Mouse (Mus musculus) limb, embryonic 14.5 days (tissue): ENCODE measurements around the gene Herpud1. TPM values are rescaled to one million over a fixed set of nuclear protein-coding genes. Genes with fewer than 3 reads are reported as not detected.
A peak's percentile ranks its signal among the peaks of the same experiment; 100 is the strongest.

Experiments used
- ATAC-seq: fragments of 200-750 bp; cut with Nextera tagmentation; 2 replicates; pipeline ENCODE4 v1.8.0; 2017; ENCODE audit warnings: low read depth, moderate number of reproducible peaks, moderate TSS enrichment; ENCODE audit not compliant: low FRiP score
- DNase-seq: peaks from one replicate; pipeline ENCODE4 v3.0.0-alpha.2; 2015; ENCODE audit warnings: low spot score
- H3K27ac ChIP-seq: fragments of 300-500 bp; sonication (generic); replicated peaks from 2 replicates; pipeline ENCODE4 v1.5.1; 2014; ENCODE audit warnings: low read depth, mild to moderate bottlenecking, low read length, moderate library complexity, mixed read lengths
- H3K27me3 ChIP-seq: fragments of 300-500 bp; sonication (generic); 2 replicates; pipeline ENCODE4 v1.6.1; 2014; ENCODE audit warnings: low read length, mixed read lengths; ENCODE audit not compliant: control insufficient read depth, insufficient read depth
- H3K36me3 ChIP-seq: fragments of 300-500 bp; sonication (generic); 2 replicates; pipeline ENCODE4 v1.6.1; 2014; ENCODE audit warnings: mild to moderate bottlenecking, low read length, moderate library complexity, mixed read lengths; ENCODE audit not compliant: control insufficient read depth, insufficient read depth
- H3K4me1 ChIP-seq: fragments of 300-500 bp; sonication (generic); 2 replicates; pipeline ENCODE4 v1.6.1; 2014; ENCODE audit warnings: antibody characterized with exemption, low read length, mixed read lengths; ENCODE audit not compliant: control insufficient read depth, insufficient read depth
- H3K4me2 ChIP-seq: fragments of 300-500 bp; sonication (generic); replicated peaks from 2 replicates; pipeline ENCODE4 v1.6.1; 2014; ENCODE audit warnings: low read depth, mild to moderate bottlenecking, low read length, moderate library complexity; ENCODE audit not compliant: severe bottlenecking
- H3K4me3 ChIP-seq: fragments of 300-500 bp; sonication (generic); replicated peaks from 2 replicates; pipeline ENCODE4 v1.5.1; 2014; ENCODE audit warnings: low read length
- H3K9ac ChIP-seq: fragments of 300-500 bp; sonication (generic); 2 replicates; pipeline ENCODE4 v1.6.1; 2014; ENCODE audit warnings: mild to moderate bottlenecking, low read depth, low read length, moderate library complexity; ENCODE audit not compliant: severe bottlenecking
- H3K9me3 ChIP-seq: fragments of 300-500 bp; sonication (generic); 2 replicates; pipeline ENCODE4 v1.6.1; 2016; ENCODE audit warnings: low read length; ENCODE audit not compliant: control insufficient read depth
- POLR2A ChIP-seq: fragments of 200-500 bp; IDR thresholded peaks from 2 replicates; pipeline ENCODE4 v1.8.0; 2012; ENCODE audit warnings: inconsistent platforms, mild to moderate bottlenecking, moderate library complexity, borderline replicate concordance; ENCODE audit not compliant: insufficient read depth, insufficient read length; ENCODE audit errors: extremely low read depth
- WGBS: fragments of 180-500 bp; shearing (Covaris S2); extraction: QIAGEN DNeasy Blood & Tissue Kit; methylation state at CpG from one replicate; pipeline ENCODE4 v1.1.7; 2014; 5-methylcytosine and 5-hydroxymethylcytosine counted together
- polyA plus RNA-seq, 2 experiments: library from polyadenylated mRNA; depleted of rRNA in 1 of 2; stranded (reverse) in 1 of 2; unstranded in 1 of 2; fragments of >200 nt; fragmentation: Nextera tagmentation in 1 of 2; extraction: Ambion mirVana in 1 of 2; gene quantifications; 2 replicates each; pipeline versions ENCODE4 v1.2.1 to v1.2.3; 2012 to 2014

The Herpud1 gene
- polyA plus RNA-seq, 2 experiments: 72.9 to 84.1 TPM

GRCm38 (mm10) chr8:94378763-94379415 is 7.3 kb upstream of the Herpud1 start:
- 78% methylated on average over 15 of the region's 15 CpGs for WGBS
- H3K9me3 ChIP-seq: no peaks in the 10 kb centered on the region
- H3K27ac ChIP-seq: no peak overlapping the region
- H3K4me3 ChIP-seq: no peak overlapping the region
- no peaks in the 10 kb centered on the region for H3K36me3 ChIP-seq
- no peak overlapping the region for H3K9ac ChIP-seq
- H3K4me2 ChIP-seq: no peak overlapping the region
- DNase-seq (no peak), ATAC-seq (no peak)
- no peak for TF ChIP-seq POLR2A
- peaks cover 4% of the 10 kb centered on the region; the same call in 1 of the 2 replicates for H3K4me1 ChIP-seq
- no peaks in the 10 kb centered on the region for H3K27me3 ChIP-seq

GRCm38 (mm10) chr8:94379686-94380085 is 6.6 kb upstream of the Herpud1 start:
- DNase-seq (no peak), ATAC-seq (no peak)
- Histone ChIP-seq H3K9ac (no peak overlapping the region), H3K4me2 (no peak overlapping the region), H3K27ac (no peak overlapping the region), H3K4me3 (no peak overlapping the region), H3K9me3 (no peaks in the 10 kb centered on the region), H3K36me3 (no peaks in the 10 kb centered on the region), H3K27me3 (no peaks in the 10 kb centered on the region), H3K4me1 (peaks cover 4% of the 10 kb centered on the region; the same call in 1 of the 2 replicates)
- TF ChIP-seq POLR2A: no peak
- 90% methylated on average over 9 of the region's 9 CpGs for whole genome bisulfite sequencing

- Histone ChIP-seq H3K27ac (no peak overlapping the region), H3K4me2 (no peak overlapping the region), H3K9me3 (no peaks in the 10 kb centered on the region), H3K9ac (no peak overlapping the region), H3K27me3 (no peaks in the 10 kb centered on the region), H3K4me1 (peaks cover 7% of the 10 kb centered on the region; the same call in 1 of the 2 replicates), H3K36me3 (peaks cover 1% of the 10 kb centered on the region; the same call in 1 of the 2 replicates), H3K4me3 (no peak overlapping the region)
- no peak for TF ChIP-seq POLR2A
- DNase-seq (no peak), ATAC-seq (no peak)
- WGBS: 92% methylated on average over 7 of the region's 7 CpGs
Observed at GRCm38 (mm10) chr8:94384166-94384565, 2.1 kb upstream of the Herpud1 start.

- TF ChIP-seq POLR2A: no peak; the same call in 1 of the 2 replicates
- peak overlapping the region; percentile 87 for H3K4me3 ChIP-seq
- H3K9me3 ChIP-seq: no peaks in the 10 kb centered on the region
- H3K27me3 ChIP-seq: no peaks in the 10 kb centered on the region
- WGBS: 28% methylated on average over 15 of the region's 20 CpGs
- DNase-seq (no peak), ATAC-seq (peak; percentile 10)
- peak overlapping the region; percentile 61; the same call in 1 of the 2 replicates for H3K27ac ChIP-seq
- H3K4me2 ChIP-seq: peak overlapping the region; percentile 91
- H3K36me3 ChIP-seq: peaks cover 16% of the 10 kb centered on the region
- peaks cover 7% of the 10 kb centered on the region; the same call in 1 of the 2 replicates for H3K4me1 ChIP-seq
- peak overlapping the region; percentile 86 for H3K9ac ChIP-seq
Observed at GRCm38 (mm10) chr8:94385506-94386213, 578 bp upstream of the Herpud1 start.

GRCm38 (mm10) chr8:94387027-94387684 is 918 bp downstream of the Herpud1 start:
- Histone ChIP-seq H3K36me3 (peaks cover 31% of the 10 kb centered on the region), H3K4me1 (peaks cover 7% of the 10 kb centered on the region; the same call in 1 of the 2 replicates), H3K27me3 (no peaks in the 10 kb centered on the region), H3K4me3 (peak overlapping the region; percentile 87), H3K4me2 (peak overlapping the region; percentile 91), H3K9me3 (no peaks in the 10 kb centered on the region), H3K27ac (peak overlapping the region; percentile 70), H3K9ac (peak overlapping the region; percentile 86)
- TF ChIP-seq POLR2A: no peak
- DNase-seq: peak; percentile 74
- under 1% methylated on average over 24 of the region's 25 CpGs for WGBS
- peak; percentile 45 for ATAC-seq
